Mouse (Mus musculus) adrenal gland, postnatal 25 days (tissue): ENCODE data around the gene Areg. TPM values are rescaled to one million over a fixed set of nuclear protein-coding genes. Genes with fewer than 3 reads are reported as not detected.

Experiments used
- DNase-seq: peaks from one replicate; pipeline ENCODE4 v3.0.0; 2021; ENCODE audit warnings: mixed read lengths
- total RNA-seq: library from RNA; stranded (reverse); gene quantifications from 2 replicates; pipeline ENCODE4 v1.2.3, GENCODE M21; 2021

Areg gene
- total RNA-seq, 1 experiment from 2014 or later: not detected

DNA sequence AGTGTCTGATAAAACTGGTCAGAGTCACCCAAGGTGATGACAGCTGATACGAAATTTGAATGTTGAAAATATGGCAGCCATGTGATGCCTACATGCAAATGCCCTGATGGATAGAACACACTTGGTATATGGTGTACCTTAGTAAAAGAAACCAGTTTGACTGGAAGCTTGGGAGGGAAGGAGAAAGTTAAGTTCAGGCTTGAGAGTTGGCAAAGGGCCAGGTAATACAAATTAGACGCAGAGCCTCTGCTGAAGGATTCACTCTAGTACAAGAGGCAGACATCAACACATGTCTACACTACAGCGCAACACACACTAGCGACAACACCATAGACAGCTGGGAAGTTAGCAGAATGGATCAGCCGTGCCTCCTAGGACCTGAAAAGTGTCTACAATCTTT is 27.2 kb downstream of the Areg start:
- DNase-seq: no peak

DNA sequence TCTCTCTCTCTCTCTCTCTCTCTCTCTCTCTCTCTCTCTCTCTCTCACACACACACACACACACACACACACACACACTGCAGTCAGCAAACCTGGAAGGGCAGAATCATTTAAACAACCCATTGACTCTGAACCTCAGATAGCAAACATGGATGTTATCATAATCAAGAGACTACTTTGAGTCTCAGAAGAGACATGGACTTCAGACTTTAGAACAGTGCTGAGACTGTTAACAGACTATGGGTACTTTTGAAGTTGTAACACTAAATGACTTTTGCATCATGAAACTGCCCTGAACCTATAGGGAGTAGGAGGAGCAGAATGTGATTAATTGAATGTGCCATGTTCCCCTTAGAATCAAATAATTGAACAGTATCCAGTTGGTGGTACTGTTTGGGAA is 37.0 kb downstream of the Areg start:
- DNase-seq: no peak

DNA sequence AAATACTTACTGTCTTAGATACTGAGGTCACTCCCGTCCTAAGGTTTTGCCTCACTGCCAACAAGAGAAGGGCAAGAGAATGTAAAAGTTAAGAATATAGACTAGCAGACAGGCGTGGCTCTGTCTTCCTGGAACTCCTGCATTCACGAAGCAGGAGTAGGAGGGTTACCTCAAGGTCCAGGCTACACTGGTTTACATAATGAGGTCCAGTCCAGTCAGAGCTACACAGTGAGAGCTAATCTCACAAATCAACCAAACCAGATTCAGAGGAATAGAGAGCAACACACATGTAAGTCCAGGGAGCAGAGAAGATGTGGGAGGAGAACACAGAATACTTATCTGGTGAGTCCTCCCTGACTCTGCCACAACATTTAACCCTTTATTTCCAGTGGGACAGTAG is 55.2 kb downstream of the Areg start:
- DNase-seq: no peak

Other genes with a start within 250 kb of the Areg start
- gene Cxcl1, start 248.4 kb upstream of the Areg start, total RNA-seq: 0.73 and 1.00 TPM in 2 replicates
- gene Cxcl2, start 235.7 kb upstream of the Areg start, total RNA-seq: 1.1 TPM in 1 of 2 replicates, not detected in the other
- gene Mthfd2l, start 208.5 kb upstream of the Areg start, total RNA-seq: 12.4 and 18.7 TPM in 2 replicates
- not detected in 2 replicates for gene Epgn, start 112.1 kb upstream of the Areg start, total RNA-seq
- not detected in 2 replicates for gene Ereg, start 65.0 kb upstream of the Areg start, total RNA-seq